Mouse (Mus musculus) heart, embryonic 15.5 days (tissue): ENCODE measurements around the gene Cd27. TPM values are rescaled to one million over a fixed set of nuclear protein-coding genes. Genes with fewer than 3 reads are reported as not detected.

Experiments
- ATAC-seq: fragments of 200-750 bp; cut with Nextera tagmentation; replicated peaks from 2 replicates; pipeline ENCODE4 v1.8.0; 2017; ENCODE audit warnings: low read depth, moderate TSS enrichment; ENCODE audit not compliant: insufficient number of reproducible peaks, insufficient read depth, low FRiP score
- H3K27ac ChIP-seq: fragments of 300-500 bp; sonication (generic); 2 replicates; pipeline ENCODE4 v1.5.1; 2015; ENCODE audit warnings: mild to moderate bottlenecking, inconsistent platforms
- H3K27me3 ChIP-seq: fragments of 300-500 bp; sonication (generic); 2 replicates; pipeline ENCODE4 v1.6.1; 2015; ENCODE audit warnings: inconsistent platforms
- H3K36me3 ChIP-seq: fragments of 300-500 bp; sonication (generic); 2 replicates; pipeline ENCODE4 v1.6.1; 2015; ENCODE audit warnings: mild to moderate bottlenecking, inconsistent platforms
- H3K4me1 ChIP-seq: fragments of 300-500 bp; sonication (generic); replicated peaks from 2 replicates; pipeline ENCODE4 v1.6.1; 2015; ENCODE audit warnings: inconsistent platforms
- H3K4me2 ChIP-seq: fragments of 300-500 bp; sonication (generic); 2 replicates; pipeline ENCODE4 v1.6.1; 2015; ENCODE audit warnings: inconsistent platforms, mild to moderate bottlenecking, moderate library complexity
- H3K4me3 ChIP-seq: fragments of 300-500 bp; sonication (generic); 2 replicates; pipeline ENCODE4 v1.5.1; 2015; ENCODE audit warnings: mild to moderate bottlenecking, inconsistent platforms
- H3K9ac ChIP-seq: fragments of 300-500 bp; sonication (generic); 2 replicates; pipeline ENCODE4 v1.6.1; 2015; ENCODE audit warnings: mild to moderate bottlenecking, inconsistent platforms
- H3K9me3 ChIP-seq: fragments of 300-500 bp; sonication (generic); replicated peaks from 2 replicates; pipeline ENCODE4 v1.6.1; 2016; ENCODE audit warnings: inconsistent platforms
- WGBS: fragments of 180-500 bp; shearing (Covaris S2); methylation state at CpG from one replicate; pipeline ENCODE4 v1.1.7; 2015; ENCODE audit warnings: mixed read lengths; 5-methylcytosine and 5-hydroxymethylcytosine counted together
- polyA plus RNA-seq: library from polyadenylated mRNA; unstranded; fragments of >200 nt; fragmentation: Nextera tagmentation; extraction: Ambion mirVana; gene quantifications from 2 replicates; pipeline ENCODE4 v1.2.1, GENCODE M21; 2015

Cd27 gene
- polyA plus RNA-seq, 1 experiment from 2014 or later: 2.0 TPM

GRCm38 (mm10) chr6:125230571-125230970, 6.2 kb downstream of the Cd27 start:
- peak overlapping the region; percentile 95 for H3K4me2 ChIP-seq
- no peaks in the 10 kb centered on the region for H3K9me3 ChIP-seq
- H3K4me3 ChIP-seq: peak overlapping the region; percentile 70
- no peaks in the 10 kb centered on the region for H3K27me3 ChIP-seq
- H3K9ac ChIP-seq: peak overlapping the region; percentile 20; the same call in 1 of the 2 replicates
- ATAC-seq: no peak
- 64% methylated on average over 9 of the region's 9 CpGs for WGBS
- peaks cover 34% of the 10 kb centered on the region for H3K4me1 ChIP-seq
- H3K27ac ChIP-seq: no peak overlapping the region
- no peaks in the 10 kb centered on the region for H3K36me3 ChIP-seq

- WGBS: 80% methylated on average over 5 of the region's 5 CpGs
- no peak overlapping the region for H3K27ac ChIP-seq
- H3K36me3 ChIP-seq: 0 out of 2 replicates have a peak, but pooled peaks cover 3% of the 10 kb centered on the region
These were observed 11.2 kb downstream of the Cd27 start for GRCm38 (mm10) chr6:125225518-125226115.

GRCm38 (mm10) chr6:125222577-125222976, 14.2 kb downstream of the Cd27 start:
- Histone ChIP-seq H3K4me2 (no peak overlapping the region), H3K27ac (no peak overlapping the region), H3K4me3 (no peak overlapping the region), H3K36me3 (0 out of 2 replicates have a peak, but pooled peaks cover 3% of the 10 kb centered on the region), H3K27me3 (no peaks in the 10 kb centered on the region), H3K4me1 (0 out of 2 replicates have a peak, but pooled peaks cover 2% of the 10 kb centered on the region), H3K9me3 (no peaks in the 10 kb centered on the region), H3K9ac (no peak overlapping the region)
- WGBS: 77% methylated on average over 3 of the region's 3 CpGs
- ATAC-seq: no peak

More at GRCm38 (mm10) chr6:125225518-125226115, 11.2 kb downstream of the Cd27 start:
- H3K9ac ChIP-seq: no peak overlapping the region
- no peaks in the 10 kb centered on the region for H3K27me3 ChIP-seq
- no peak for ATAC-seq
- H3K4me2 ChIP-seq: no peak overlapping the region
- H3K4me3 ChIP-seq: no peak overlapping the region
- peaks cover 5% of the 10 kb centered on the region for H3K4me1 ChIP-seq
- no peaks in the 10 kb centered on the region for H3K9me3 ChIP-seq

GRCm38 (mm10) chr6:125222146-125222545, 14.7 kb downstream of the Cd27 start:
- no peak; the same call in 1 of the 2 replicates for ATAC-seq
- no peaks in the 10 kb centered on the region for H3K9me3 ChIP-seq
- 31% methylated on average over 2 of the region's 2 CpGs for WGBS

GRCm38 (mm10) chr6:125221115-125221745, 15.6 kb downstream of the Cd27 start:
- H3K4me1 ChIP-seq: peaks cover 11% of the 10 kb centered on the region
- H3K27me3 ChIP-seq: no peaks in the 10 kb centered on the region
- H3K27ac ChIP-seq: peak overlapping the region; percentile 15; the same call in 1 of the 2 replicates
- H3K4me2 ChIP-seq: no peak overlapping the region
- 87% methylated on average over 20 of the region's 20 CpGs for WGBS
- H3K9me3 ChIP-seq: no peaks in the 10 kb centered on the region
- H3K9ac ChIP-seq: no peak overlapping the region
- no peak for ATAC-seq
- 0 out of 2 replicates have a peak, but pooled peaks cover 3% of the 10 kb centered on the region for H3K36me3 ChIP-seq
- H3K4me3 ChIP-seq: no peak overlapping the region

More at GRCm38 (mm10) chr6:125222146-125222545, 14.7 kb downstream of the Cd27 start:
- Histone ChIP-seq H3K4me3 (no peak overlapping the region), H3K4me1 (0 out of 2 replicates have a peak, but pooled peaks cover 3% of the 10 kb centered on the region), H3K27ac (no peak overlapping the region), H3K27me3 (no peaks in the 10 kb centered on the region), H3K4me2 (no peak overlapping the region), H3K9ac (no peak overlapping the region), H3K36me3 (0 out of 2 replicates have a peak, but pooled peaks cover 3% of the 10 kb centered on the region)

- no peak overlapping the region for H3K27ac ChIP-seq
These were observed 17.8 kb downstream of the Cd27 start for GRCm38 (mm10) chr6:125218963-125219362.

GRCm38 (mm10) chr6:125217899-125218298, 18.9 kb downstream of the Cd27 start:
- H3K4me2 ChIP-seq: no peak overlapping the region
- no peak overlapping the region for H3K4me3 ChIP-seq
- ATAC-seq: no peak
- peaks cover 17% of the 10 kb centered on the region for H3K4me1 ChIP-seq
- H3K27me3 ChIP-seq: peaks cover 7% of the 10 kb centered on the region; the same call in 1 of the 2 replicates
- H3K9ac ChIP-seq: no peak overlapping the region
- H3K36me3 ChIP-seq: no peaks in the 10 kb centered on the region
- 79% methylated on average over 11 of the region's 11 CpGs for WGBS
- H3K9me3 ChIP-seq: no peaks in the 10 kb centered on the region
- no peak overlapping the region for H3K27ac ChIP-seq

More at GRCm38 (mm10) chr6:125218963-125219362, 17.8 kb downstream of the Cd27 start:
- Histone ChIP-seq H3K36me3 (no peaks in the 10 kb centered on the region), H3K9me3 (no peaks in the 10 kb centered on the region), H3K27me3 (no peaks in the 10 kb centered on the region), H3K9ac (no peak overlapping the region), H3K4me1 (peaks cover 17% of the 10 kb centered on the region), H3K4me3 (no peak overlapping the region), H3K4me2 (no peak overlapping the region)
- WGBS: 66% methylated on average over 4 of the region's 4 CpGs
- ATAC-seq: no peak

- Histone ChIP-seq H3K36me3 (no peaks in the 10 kb centered on the region), H3K27me3 (peaks cover 11% of the 10 kb centered on the region; the same call in 1 of the 2 replicates), H3K4me2 (peak overlapping the region; percentile 94; the same call in 1 of the 2 replicates), H3K27ac (no peak overlapping the region), H3K9me3 (no peaks in the 10 kb centered on the region), H3K9ac (no peak overlapping the region), H3K4me1 (peaks cover 14% of the 10 kb centered on the region), H3K4me3 (no peak overlapping the region)
- no peak for ATAC-seq
- WGBS: 67% methylated on average over 2 of the region's 2 CpGs
These were observed 19.9 kb downstream of the Cd27 start for GRCm38 (mm10) chr6:125216898-125217297.

- ATAC-seq: peak; percentile 95
- Histone ChIP-seq H3K4me2 (peak within 1 kb of the TSS; percentile 94), H3K36me3 (no peaks in the 10 kb centered on the region), H3K9me3 (no peaks in the 10 kb centered on the region), H3K4me1 (peaks cover 14% of the 10 kb centered on the region), H3K9ac (peak within 1 kb of the TSS; percentile 62), H3K27me3 (peaks cover 13% of the 10 kb centered on the region; the same call in 1 of the 2 replicates), H3K4me3 (peak within 1 kb of the TSS; percentile 59), H3K27ac (peak within 1 kb of the TSS; percentile 71)
- under 1% methylated on average over 48 of the region's 48 CpGs for WGBS
These were observed 21.5 kb downstream of the Cd27 start, which contains the start of gene Vamp1 for GRCm38 (mm10) chr6:125215148-125215954. TSS of gene Vamp1 (plus strand) at chr6:125215551.

- 72% methylated on average over 6 of the region's 6 CpGs for WGBS
- no peak for ATAC-seq
- H3K9me3 ChIP-seq: no peaks in the 10 kb centered on the region
These were observed 23.1 kb downstream of the Cd27 start for GRCm38 (mm10) chr6:125213715-125214114.

GRCm38 (mm10) chr6:125213129-125213528, 23.7 kb downstream of the Cd27 start:
- no peak overlapping the region for H3K4me3 ChIP-seq
- H3K4me2 ChIP-seq: no peak overlapping the region
- no peak overlapping the region for H3K27ac ChIP-seq
- H3K27me3 ChIP-seq: peaks cover 13% of the 10 kb centered on the region; the same call in 1 of the 2 replicates
- ATAC-seq: no peak
- no peak overlapping the region for H3K9ac ChIP-seq
- WGBS: 64% methylated on average over 6 of the region's 6 CpGs
- no peaks in the 10 kb centered on the region for H3K9me3 ChIP-seq
- peaks cover 14% of the 10 kb centered on the region for H3K4me1 ChIP-seq
- no peaks in the 10 kb centered on the region for H3K36me3 ChIP-seq

More at GRCm38 (mm10) chr6:125213715-125214114, 23.1 kb downstream of the Cd27 start:
- Histone ChIP-seq H3K27ac (no peak overlapping the region), H3K4me3 (no peak overlapping the region), H3K9ac (no peak overlapping the region), H3K27me3 (peaks cover 13% of the 10 kb centered on the region; the same call in 1 of the 2 replicates), H3K36me3 (no peaks in the 10 kb centered on the region), H3K4me1 (peaks cover 14% of the 10 kb centered on the region), H3K4me2 (no peak overlapping the region)
